Mouse (Mus musculus) cerebellum, adult 11 months (tissue): Measurements from ENCODE around the gene Ntrk3.

Experiments
- DNase-seq: peaks from one replicate; pipeline ENCODE4 v3.0.0; 2022

Ntrk3 gene

DNA sequence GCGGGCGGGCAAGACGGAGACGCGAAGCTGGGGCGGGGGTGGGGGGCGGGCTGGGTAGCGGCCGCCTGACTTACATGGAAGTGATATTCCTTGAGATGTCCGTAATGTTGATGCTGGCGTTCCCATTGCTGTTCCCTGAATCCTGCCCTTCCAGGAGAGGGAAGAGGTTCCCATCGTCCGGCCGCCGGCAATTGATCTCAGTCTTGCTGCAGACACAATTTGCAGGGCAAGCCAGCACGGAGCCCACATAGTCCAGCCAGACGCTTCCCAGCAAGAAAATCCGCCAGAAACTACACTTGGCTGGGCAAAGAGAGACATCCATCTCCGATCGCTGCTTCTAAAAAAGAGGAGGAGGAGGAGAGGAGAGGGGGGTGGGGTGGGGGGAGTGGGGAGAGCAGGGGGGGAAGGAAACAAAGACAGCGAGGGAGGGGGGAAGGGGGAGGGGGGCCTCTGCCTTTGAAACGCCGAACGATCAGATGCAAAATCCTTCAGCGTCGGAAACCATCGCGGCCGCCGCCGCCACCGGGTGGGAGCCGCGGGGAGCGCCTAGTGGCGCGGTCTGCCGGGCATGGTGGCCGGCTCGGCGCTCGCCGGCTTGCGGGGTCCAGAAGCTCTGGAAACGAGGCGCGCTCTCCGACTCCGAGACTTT, 160.2 kb downstream of the Ntrk3 start:
- peak; percentile 47 for DNase-seq

DNA sequence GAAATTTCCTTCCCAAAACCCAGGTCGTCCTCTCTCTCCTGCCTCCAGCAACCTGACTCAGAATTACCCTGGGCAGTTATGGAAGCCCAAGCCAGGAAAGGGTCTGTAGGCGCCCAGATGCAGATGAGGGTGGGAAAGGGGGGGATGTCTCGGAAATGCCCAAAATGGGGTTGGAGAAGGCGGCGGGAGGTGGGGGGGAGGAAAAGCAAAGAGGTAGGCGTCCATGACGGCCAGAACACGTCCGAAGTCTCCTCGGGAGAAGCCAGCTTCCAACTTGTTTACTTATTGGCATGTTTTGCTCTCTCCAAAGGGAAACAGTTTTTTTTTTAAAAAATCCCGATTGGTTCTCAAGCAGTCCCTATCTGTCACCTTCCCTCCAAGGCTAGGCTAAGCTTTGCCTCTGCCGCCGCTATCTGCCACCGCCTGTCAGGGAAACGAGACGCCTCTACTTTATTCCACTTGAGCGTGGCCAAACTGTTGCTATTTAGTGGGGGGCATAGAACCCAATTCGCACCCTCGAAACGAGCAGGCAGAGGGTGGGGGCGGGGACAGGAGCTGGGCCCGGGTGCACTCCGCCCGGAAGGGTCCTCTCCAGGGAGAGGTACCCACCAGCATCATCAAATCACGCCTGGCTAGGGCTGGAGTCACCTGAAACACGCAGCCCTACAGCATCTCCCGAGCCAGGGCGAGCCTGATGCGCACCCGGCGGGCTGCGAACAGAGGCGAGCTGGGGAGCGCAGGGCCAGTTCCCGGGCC, 160.9 kb downstream of the Ntrk3 start:
- no peak for DNase-seq

DNA sequence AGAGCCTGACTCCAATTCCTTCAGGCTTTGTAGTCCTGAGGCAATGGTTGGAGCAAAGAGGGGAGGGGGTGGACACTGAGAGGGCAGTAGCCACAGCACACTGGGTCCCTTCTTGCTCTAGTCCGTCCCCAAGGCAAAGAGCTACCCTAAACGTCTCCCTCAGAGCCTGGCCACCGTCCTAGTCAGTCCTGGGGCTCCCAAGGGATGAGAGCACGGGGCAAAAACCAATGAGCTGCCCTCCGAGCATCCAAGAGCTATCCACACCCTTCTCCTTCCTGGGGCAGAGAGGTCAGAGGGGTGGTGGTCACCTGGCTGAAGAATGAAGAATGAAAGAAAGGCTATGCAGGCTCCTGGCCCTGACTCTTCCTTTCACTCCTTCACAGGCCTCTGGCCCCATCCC, 161.6 kb downstream of the Ntrk3 start:
- no peak for DNase-seq

DNA sequence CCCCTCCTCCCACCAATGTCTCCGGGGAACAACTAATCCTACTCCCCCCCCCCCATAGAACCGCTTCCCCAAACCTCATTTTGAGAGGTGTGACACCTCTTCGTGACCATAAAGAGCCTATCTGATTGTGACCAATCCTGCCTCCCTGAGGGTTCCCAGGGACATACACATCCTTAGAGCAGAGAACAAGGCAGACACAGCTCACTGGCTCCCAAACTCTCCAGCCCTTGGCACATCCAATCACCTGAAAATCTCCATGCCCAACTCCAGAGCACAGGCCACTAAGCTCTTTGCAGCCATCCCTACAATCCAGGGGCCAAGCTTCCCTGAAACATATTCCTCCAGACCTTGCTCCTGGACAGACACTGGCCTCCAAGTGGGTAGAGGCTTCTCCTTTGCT, 162.3 kb downstream of the Ntrk3 start:
- DNase-seq: no peak

DNA sequence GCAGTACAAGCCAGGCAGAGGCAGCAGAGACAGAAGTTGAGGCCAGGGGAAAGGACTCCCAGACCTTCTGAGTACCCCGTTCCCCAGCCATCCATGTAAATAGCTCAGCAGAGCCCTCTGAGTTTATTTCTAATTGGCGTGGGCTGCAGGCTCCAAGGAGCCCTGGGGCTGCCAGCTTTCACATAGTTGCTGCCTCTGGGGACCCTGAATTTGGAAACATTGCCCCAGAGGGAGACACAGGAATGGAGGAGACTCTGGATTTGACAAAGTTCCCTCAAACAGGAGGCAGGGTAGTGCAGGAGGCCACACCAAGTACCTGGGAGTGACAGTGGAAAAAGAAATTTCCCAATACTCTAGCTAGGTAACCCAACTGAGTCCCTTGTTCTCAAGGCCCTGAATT, 166.6 kb downstream of the Ntrk3 start:
- no peak for DNase-seq

DNA sequence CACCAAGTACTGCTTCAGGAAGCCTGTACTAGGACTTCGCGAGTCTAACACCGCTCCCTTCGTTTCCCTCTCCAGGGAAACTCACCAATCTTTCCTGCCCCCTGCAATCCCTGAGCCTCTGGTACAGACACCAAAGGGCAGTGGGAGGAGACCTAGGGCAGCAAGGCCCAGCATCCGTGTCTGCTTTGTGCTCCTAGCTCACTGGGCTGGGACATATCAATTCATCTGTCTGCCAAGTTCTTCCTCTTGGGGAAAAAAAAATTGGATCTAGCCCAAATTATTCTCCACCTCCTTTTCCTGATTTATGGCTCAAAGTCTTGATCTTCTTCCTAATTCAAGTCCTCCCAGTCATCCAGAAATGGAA, 168.6 kb downstream of the Ntrk3 start:
- DNase-seq: no peak

DNA sequence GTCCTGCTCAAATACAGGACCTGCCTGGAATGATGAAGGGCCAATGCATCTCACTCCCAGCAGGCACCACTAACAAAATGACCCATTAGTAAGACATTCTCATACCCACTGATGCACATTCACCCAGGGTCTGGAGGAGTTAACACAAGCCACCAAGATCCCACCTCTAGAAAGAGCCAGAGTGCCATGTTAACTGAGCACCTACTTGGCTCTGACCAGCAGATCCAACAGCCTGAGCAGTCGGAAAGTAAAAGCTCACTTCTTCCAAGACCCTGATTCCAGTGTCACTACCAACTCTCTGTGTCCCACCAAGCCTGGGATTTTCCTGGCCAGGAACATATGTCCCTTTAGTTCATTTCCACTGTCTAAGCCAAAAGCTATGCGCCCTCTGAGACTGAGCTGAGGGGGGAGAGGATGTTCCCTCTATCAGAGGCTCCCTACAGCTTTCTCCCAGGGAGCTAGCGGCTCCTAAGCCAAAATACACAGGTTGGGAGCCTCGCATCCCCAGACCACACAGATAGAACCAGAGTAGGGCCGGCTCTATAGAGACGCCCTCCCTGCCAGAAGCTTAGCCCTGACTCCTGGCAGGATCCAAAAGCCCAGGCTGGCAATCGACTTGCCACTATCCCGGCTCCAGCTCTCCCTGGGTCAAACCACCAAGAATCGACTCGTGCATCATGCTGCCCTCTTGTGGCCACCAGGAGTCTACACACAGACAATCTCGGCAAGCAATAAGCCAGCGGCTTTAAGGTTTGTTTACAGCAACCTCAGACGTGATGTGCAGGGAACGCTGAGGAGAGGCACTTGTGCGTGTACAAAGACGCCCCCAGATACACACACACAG, 169.2 kb downstream of the Ntrk3 start:
- peak; percentile 85 for DNase-seq

DNA sequence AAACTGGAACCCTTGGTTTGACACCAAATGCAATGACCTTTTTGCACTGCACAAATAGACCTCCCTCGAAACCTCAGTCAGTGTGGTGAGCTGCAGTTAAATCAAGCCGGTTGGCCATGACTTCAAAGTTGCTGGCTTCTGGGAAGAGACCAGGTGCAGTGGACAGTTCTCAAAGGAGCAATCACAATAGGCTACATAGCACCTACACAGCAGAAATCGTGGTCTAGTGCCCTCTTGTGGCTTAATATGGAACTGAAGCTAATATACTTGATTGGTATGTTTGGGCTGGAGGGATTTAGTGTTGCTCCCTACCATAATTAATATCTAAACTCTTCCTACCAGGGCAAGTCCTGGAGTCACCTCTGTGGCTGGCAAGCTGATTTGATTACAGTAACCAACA, 171.2 kb downstream of the Ntrk3 start:
- DNase-seq: no peak

DNA sequence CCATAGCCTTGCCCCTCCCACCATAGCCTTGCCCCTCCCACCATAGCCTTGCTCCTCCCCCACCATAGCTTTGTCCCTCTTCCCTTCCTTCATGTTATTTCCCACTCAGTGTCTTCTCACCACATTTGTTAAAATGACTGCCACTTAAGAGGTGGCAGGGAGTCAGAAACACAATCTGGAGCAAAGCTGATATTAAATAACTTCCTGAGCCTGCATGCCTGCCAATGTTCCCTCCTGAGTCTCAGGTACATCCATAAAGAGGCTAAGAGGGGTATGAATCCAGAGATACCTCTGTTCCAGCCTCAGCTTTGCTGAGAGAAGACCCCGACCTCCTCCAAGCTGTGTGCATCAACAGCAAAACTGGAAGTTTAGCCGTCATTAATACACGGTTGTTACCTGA, 172.4 kb downstream of the Ntrk3 start:
- DNase-seq: no peak

DNA sequence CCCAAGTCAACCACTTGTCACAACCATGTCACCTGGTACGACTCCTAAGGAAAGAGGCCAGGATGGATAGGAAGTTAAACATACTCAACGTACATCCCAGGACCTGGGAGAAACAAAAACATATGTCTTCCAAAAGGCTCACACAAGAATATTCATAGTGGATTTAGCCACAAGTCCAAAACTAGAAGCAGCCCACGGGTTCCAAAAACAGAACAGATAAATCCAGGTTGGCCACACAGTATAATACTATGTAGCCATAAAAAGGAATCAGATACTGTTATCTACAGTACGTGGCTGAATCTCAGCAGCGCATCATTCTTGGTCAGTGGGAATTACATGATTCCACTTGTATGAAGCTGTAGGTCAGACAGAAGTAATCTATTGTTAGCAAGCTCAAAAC, 179.3 kb downstream of the Ntrk3 start:
- DNase-seq: no peak

DNA sequence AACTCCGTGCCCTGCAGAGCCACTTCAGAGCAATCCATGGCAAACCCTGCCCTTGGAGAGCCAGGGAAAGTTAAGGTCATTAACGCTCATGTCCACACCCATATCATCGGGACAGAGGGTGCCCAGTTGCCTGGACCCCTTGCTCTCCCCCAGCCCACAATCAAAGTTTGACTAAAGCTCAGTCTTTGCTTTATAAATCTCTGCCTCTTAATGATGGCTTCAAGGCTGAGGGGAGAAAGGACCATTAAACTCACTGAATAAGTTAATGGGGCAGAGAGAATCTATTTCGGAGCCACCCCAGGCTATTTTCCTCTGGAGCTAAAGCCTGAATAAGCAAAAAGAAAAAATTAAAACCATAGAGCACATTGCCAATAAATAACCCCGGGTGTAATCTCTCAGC, 182.3 kb downstream of the Ntrk3 start:
- no peak for DNase-seq

DNA sequence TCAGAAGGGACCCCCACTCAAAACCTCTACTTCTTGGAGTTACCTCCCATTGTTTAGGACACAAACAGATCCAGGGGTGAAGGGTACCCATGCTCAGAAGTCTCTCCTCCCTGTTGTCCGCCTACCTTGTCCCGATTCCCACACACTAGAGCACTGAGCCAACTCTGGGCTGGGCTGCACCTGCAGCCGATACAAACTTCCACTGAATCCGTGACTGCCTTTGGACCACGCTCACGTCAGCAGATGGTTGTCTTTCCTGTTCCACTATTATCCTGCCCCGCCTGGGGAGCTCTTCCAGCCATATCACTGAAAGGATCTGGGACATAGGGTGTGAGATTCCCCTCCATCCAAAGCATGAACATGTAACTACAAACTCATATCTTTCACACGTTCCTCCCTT, 188.4 kb downstream of the Ntrk3 start:
- peak; percentile 68 for DNase-seq

DNA sequence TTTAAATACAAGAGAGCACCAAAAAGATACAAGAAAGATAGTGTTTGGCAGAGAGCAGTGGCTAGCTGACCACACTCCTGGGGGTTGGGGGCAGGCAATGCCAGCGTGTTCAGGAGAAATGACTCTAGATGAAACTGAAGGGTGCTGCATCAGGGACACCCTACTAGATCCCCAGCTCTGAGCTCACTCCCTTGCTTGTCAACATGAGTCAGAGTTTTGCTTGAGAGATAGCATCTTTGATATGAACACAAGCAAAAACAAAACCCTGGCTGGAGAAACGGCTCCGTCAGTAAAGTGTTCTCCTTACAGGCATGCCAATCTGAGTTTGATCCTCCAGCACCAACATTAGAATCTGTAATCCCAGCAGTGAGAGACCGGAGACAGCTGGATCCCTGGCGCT, 189.1 kb downstream of the Ntrk3 start:
- DNase-seq: no peak

DNA sequence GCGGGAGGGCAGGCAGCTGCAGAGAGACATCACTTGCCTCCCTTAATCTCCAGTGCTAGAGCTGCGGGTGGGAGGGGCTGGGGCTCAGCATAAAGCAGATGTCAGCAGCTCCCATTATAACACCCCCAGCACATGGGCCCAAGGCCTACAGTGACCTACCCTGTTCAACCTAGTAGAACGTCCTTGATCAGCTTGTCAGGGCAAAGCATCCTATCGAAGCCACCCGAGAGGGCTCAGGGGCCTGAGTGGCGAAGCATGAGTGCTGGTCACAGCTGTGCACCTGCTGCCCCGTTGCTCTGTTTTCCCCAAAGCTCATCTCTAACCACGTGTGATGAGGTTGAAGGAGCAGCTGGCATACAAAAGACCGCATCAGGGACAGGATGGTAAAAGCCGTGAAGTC, 191.3 kb downstream of the Ntrk3 start:
- DNase-seq: no peak

DNA sequence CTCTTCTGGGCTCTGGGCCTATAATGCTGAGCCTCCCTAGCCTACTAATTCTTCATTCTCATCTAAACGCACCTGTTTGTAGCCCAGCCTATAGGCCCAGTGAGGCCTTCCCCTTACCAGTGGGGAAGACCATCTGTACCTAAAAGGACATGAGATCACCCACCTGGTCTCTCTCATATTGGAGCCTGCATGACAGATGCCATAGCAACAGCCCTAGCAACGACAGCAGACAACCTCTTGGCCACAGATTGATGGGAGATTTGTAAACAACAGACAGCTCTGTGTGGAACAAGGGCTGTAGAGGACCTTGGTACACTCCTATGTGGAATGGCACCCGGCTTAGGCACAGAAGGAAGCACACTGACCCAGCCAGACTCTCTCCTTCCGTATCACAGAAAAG, 195.3 kb downstream of the Ntrk3 start:
- DNase-seq: no peak

DNA sequence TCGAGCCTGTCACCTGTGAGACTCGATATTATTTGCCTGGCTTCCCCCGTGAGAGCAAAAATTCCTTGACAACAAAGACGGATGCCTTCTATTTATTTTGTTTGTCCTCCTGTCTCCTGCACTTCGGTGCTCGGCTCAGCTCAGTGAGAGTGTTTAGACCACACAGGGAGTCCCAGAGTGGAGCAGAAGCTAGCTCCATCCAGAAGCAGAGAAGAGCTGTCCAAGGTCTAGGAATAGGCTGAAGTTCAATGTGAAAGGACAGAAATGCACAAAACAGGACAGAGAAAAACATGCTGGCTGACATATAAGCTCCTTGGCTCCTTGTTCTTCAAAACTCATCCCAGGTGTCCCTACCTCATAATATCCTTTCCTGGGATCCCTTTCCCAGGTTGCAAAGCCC, 207.5 kb downstream of the Ntrk3 start:
- no peak for DNase-seq

DNA sequence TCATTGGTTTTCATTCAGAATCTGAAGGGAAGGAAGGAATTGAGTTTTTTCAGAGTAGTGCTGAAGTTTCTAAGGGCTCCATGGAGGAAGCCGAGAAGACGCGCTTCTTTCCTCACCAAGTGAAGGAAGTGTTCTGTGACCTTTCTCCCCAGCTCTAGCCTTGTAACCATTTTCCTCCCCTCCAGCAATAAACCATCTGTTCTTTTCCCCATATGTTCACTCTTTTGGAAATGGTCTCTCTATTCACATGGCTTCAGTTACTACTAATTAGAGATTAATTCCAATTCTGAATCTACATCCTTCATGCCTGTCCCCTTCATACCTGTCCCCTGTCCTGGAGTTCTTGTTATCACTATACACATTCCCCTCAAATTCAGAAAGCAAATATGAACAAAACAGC, 209.8 kb downstream of the Ntrk3 start:
- DNase-seq: no peak

DNA sequence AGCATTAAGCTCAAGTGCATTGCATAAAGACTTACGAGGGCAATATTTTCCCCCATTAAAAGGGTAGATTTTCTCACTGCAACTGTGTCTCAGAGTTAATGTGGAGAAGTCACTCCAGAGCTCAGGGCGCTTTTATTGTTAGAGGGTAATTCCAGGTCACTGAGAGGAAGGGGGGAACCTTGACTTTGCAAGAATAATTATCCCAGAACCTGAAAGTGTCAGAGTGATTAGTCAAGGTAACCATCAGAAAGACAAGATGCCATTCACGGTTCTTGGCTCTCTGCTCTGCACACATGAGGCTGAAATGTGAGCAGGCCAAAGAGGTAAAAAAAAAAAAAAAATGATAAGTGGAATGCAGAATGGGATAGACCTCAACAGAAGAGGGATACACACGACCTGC, 210.2 kb downstream of the Ntrk3 start:
- DNase-seq: no peak

DNA sequence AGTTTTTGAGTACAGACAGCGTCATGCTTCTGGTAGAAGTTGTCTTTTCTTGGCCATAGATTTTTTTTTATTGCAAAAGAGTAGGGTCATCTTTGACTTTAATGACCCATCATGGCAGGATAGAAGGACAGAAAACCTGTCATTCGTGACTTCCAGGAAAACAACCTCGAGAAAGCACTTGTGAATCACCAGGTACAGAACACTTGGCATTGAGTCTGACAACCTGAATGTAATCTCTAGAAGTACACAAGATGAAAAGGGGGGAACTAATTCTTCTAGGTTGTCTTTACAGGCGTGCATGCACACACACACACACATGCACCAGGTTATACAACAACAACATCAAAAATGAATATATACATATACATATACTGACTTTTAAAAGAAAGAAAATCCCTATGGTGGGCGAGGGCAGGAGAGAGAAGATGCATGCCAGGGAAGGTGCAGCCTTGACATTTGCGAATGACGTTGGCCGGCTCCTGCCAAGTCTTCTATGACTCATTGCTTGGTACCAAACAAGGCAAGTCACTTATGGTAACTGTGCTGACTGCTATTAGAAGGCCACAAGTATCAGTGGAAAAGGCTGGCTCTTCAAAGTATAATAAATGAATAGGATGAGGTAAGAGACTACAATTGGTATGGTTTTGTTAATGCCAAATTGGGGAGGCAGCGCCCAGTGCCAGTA, 217.4 kb downstream of the Ntrk3 start:
- no peak for DNase-seq

DNA sequence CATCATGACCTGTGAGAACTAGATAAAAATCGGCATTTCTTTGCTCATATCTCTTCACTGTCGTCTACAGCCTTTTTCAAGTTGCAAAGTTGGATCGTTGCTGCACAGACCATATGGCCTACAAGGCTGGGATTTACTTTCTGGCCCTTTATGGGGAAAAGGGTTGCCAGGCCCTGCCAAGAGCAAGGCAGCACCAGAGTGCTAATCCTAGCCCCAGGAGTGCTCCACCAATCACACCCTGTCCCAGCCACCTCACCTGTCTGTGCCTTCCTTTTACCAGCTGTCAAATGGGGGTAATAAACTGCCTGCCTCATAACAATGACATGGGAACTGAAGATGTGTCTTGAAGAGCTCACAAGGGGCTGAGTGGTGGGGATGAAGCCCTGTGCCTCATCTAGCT, 218.1 kb downstream of the Ntrk3 start:
- peak; percentile 60 for DNase-seq

DNA sequence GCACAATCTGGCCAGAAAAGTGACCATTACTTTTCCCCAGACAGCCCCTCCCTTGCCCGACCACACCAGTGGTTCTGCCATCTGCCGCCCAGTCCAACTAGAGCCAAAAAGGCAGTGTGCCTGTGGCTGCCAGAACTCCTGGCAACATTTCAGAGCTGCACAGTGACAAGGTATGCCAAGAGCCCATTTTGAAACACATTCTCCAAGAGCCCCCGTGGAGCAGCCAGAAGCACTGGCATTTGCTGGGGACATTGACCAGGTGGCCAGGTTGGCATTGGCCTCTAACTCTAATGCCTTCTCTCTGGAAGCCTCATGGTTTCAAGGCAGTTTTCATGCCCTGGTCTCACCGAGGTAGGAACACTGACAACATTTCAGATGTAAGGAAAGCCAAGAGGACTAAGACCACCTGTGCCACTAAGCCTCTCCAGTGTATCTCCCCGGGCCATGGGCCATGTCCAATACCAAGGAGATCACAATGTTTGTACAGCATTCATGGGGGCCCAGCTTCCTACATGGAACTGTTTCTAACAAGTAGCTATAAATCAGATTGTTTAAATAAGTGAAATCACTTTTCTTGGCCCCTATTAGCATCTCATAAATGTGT, 218.9 kb downstream of the Ntrk3 start:
- peak; percentile 97 for DNase-seq

DNA sequence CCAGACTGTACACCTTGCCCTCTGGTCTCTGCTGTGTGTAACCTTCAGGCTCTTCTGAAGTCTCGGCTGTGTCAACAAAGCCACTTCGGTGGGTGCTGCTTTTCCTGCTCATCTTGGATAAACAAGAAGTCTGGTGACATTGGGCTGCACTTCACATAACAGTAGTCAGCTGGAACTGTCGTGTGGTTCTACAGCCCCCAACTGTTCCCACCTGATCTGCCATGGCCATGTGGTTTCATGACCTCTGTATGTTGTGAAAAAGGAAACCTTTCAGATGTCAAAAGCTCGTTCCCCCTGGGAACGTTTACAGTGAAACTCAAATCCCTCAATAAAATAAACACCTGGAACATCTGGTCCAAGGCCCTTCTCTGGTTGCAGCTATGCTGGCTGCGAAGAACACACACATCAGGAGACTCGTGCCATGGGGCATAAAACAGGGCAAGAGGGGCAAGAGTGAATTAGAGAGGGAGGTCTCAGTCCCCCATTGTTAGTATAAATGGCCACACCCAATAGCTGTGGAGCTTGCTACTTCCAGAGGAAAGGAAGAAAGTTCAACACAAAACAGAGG, 222.7 kb downstream of the Ntrk3 start:
- no peak for DNase-seq
